Mouse (Mus musculus): Measurements from ENCODE around the gene Tnfrsf1b.

Gene Tnfrsf1b

DNA sequence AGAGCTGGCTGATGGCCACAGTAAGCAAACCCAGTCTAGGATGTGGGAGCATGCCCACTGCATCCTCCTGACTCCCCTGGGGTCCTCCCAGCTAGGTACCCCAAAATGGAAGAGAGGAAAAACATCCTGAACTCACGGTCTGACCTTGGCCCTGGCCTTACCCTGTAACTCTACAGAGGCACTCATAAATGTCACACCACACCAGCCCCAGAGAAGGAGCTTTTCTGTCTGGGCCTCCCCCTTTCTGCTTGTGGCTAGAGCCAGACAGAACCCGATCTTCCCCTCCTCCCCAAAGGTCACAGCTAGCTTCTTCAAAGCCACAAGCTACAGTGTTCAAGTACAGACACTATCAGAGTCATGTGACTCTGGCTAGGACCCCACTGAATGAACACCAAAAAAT, 25.3 kb downstream of the Tnfrsf1b start:
- DNase-seq (ENCODE audit: extremely low spot score, low read depth, low spot score): no peak

- no peak for DNase-seq (ENCODE audit: extremely low spot score, low read depth, low spot score)
Observed at GRCm38 (mm10) chr4:145220001-145220400, 26.7 kb downstream of the Tnfrsf1b start.

GRCm38 (mm10) chr4:145219240-145219985, 27.3 kb downstream of the Tnfrsf1b start:
- DNase-seq (ENCODE audit: extremely low spot score, low read depth, low spot score): no peak

- DNase-seq (ENCODE audit: extremely low spot score, low read depth, low spot score): no peak
Observed at GRCm38 (mm10) chr4:145217837-145218236, 28.8 kb downstream of the Tnfrsf1b start.

DNA sequence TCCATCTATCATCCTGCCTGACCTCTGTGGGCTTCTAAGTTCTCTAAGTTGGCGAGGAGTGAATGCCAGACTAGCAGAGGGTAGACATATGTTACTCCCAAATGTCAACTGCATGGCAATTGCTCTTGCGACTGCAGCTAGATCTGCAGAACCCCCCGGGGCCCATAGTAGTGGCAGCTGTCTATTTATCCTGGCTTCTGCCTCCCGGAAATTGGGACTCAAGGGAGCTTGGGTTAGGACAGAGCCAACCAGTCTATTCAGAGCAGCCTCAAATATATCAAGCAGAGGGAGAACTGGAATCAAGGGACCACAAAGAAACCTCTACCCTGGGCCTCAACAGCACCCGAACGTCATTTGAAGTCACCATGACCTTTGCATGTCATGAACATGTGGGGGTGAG, 29.6 kb downstream of the Tnfrsf1b start:
- no peak for DNase-seq (ENCODE audit: extremely low spot score, low read depth, low spot score)

GRCm38 (mm10) chr4:145215396-145215795, 31.3 kb downstream of the Tnfrsf1b start:
- no peak for DNase-seq (ENCODE audit: extremely low spot score, low read depth, low spot score)

DNA sequence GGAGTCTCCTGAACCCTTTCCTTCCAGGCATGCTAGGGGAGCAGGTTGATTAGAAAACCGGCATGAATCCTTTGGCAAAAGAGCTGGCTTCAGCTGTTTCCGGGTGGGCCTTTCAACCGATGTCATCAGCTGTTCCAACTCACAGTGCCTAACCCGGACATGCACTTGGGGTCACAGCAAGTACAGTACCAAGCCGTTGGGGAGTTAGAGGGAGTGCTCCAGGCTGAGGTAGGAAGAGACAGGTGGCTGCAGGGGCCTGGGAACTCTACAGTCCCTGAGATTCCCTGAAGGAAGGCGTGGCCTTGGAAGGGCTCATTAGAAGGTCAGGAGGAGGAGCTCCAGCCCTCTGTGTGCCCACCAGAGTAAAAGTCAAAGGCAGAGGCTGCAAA, 31.9 kb downstream of the Tnfrsf1b start:
- DNase-seq (ENCODE audit: extremely low spot score, low read depth, low spot score): no peak

- peak; percentile 81 for DNase-seq (ENCODE audit: extremely low spot score, low read depth, low spot score)
Observed at GRCm38 (mm10) chr4:145213999-145214785, 32.5 kb downstream of the Tnfrsf1b start.

- no peak for DNase-seq (ENCODE audit: extremely low spot score, low read depth, low spot score)
Observed at GRCm38 (mm10) chr4:145211076-145211475, 35.6 kb downstream of the Tnfrsf1b start.

DNA sequence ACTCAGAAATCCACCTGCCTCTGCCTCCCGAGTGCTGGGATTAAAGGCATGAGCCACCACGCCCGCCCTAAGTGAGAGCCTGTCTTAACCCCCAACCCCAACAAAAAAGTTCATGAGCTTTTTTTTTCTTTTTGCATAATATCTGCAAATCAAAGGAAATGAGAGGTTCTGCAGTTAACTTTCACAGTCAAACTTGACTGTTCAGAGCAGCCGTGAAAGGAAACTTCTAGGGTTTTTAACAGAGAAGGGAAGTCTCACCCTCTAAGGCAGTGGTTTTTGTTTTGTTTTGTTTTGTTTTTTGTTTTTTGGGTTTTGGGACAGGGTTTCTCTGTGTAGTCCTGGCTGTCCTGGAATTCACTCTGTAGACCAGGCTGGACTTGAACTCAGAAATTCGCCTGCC, 36.1 kb downstream of the Tnfrsf1b start:
- no peak for DNase-seq (ENCODE audit: extremely low spot score, low read depth, low spot score)

GRCm38 (mm10) chr4:145209690-145210088, 37.0 kb downstream of the Tnfrsf1b start:
- DNase-seq (ENCODE audit: extremely low spot score, low read depth, low spot score): no peak

- no peak for DNase-seq (ENCODE audit: extremely low spot score, low read depth, low spot score)
Observed at GRCm38 (mm10) chr4:145209076-145209689, 37.5 kb downstream of the Tnfrsf1b start.

DNA sequence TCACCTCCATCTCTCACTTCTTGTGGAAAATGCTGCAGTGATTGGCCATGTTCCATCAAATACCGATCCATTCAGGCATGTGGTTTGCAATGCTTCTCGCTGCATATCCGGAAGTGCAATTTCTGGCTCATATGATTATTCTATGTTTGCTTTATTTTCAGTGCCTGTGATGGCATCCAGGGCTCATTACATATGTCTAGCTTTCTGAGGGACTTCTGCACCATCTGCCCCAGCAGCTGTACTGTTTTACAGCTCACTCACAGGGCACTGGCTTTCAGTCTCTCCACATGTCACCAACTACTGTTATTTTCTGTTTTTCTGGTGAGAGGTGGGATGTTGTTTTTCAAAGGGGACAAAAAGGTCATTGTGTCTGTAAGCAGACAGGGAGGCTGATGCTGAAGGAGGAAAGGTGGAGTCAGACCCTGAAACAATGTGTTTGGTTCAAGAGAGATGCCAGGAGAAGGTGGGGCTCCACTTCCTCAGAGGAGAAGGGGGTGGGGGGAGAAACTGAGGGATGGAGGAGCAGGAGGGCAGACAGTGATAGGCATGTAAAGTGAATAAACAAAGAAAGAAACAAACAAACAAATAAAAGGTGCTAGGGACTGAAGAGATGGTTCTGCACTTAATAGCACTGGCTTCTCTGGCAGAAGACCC, 38.8 kb downstream of the Tnfrsf1b start:
- DNase-seq (ENCODE audit: extremely low spot score, low read depth, low spot score): no peak

DNA sequence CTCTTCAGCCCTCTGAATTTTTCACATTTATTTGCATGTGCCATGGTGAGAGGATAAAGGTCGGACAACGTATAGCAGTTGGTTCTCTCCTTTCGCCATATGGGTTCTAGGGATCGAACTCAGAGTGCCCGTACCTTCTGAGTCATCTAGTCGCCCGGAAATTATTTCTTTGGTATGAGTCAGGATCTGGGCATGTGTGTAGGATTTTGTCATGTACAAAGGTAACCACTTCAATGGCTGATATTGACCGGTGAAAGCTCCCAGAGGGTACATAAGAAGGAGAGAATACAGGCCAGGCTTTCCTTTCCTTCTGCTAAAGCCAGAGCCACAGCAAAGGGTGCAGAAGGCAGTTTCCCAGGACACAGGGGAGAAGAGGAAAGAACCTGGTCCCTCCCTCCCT, 41.9 kb downstream of the Tnfrsf1b start:
- no peak for DNase-seq (ENCODE audit: extremely low spot score, low read depth, low spot score)

DNA sequence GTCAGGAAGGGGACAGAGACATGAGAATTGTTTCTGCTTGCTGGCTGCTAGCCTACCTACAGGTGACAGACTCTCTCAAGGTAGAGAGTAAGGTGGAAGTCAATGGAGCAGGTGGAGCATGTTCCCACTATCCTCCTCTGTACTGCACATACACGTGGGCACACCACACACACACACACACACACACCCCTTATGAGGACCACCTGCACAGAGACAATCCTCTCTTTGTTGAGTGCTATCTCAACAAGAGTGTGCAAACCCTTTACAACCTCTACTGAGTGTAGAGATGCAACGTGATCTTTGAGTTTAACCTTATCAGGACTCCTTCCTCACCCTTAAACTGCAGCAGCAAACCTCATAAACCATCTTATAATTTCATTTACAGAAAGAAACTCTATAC, 43.4 kb downstream of the Tnfrsf1b start:
- DNase-seq (ENCODE audit: extremely low spot score, low read depth, low spot score): no peak

GRCm38 (mm10) chr4:145201424-145201823, 45.2 kb downstream of the Tnfrsf1b start:
- no peak for DNase-seq (ENCODE audit: extremely low spot score, low read depth, low spot score)

DNA sequence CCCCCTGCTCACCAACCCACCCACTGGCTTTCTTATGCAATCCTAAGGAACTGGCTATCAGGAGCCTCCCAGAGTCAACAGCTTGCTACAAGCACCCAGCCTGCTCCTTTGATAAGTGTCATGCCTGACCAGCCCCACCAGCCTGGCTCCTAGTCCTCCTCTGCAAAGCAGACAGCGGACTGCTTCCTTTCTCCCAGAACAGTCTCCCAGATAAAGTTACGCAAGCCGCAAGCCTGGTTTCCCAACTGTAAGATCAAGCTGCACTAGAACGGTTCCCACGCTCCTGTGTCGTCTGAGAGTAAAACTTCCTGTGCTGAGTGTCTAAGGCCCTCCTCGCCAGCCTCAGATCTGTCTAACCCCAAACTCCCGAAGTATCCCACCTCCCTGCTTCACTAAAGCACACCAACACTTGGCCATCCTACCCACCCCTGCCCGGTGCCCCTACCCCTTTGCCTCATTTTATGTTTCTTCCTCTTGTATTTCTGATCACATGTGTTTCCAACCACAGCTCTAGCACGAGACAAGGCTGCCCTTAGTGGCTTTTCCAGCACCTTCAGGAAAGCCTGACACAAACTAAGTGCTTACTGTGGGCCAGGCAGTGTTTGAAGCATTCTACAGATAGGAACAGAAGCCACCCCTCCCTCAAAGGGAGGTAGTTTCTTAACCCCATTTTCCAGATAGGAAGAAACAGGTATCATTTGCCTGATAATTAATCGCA, 46.5 kb downstream of the Tnfrsf1b start:
- no peak for DNase-seq (ENCODE audit: extremely low spot score, low read depth, low spot score)

DNA sequence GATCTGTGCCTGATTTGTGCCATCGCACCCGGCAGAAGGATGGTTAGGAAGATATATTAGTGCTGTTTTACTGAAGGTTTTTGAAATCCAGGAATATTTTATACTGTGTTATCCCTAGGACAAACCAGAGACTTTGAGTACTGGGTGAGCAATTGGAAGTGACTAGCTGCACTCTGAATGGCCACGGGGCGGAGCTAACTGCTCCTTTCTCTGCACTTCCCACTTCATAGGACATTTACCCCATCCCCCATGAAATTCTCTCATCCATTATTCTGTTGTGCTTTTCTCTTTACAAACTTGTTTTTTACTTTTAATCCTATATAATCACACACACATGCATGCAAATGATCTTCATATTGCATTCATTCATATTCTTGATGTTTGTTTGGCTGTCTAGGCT, 50.1 kb downstream of the Tnfrsf1b start:
- DNase-seq (ENCODE audit: extremely low spot score, low read depth, low spot score): no peak

DNA sequence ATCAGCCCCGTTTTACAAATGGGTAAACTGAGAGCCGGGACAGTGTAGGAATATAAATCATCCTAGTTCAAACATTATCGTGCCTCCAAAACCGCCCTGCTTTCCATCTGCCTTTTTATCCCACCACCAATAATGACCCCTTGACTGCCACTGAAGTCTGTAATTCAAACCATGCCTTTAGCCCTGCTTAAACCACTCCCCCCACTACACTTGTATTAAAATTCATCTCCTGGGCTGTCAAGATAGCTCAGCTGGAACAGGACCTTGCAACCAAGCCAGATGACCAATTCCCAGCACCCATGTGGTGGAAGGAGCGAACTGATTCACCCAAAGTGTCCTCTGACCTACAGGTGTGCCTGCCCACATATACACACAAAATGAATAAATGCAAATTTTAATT, 51.5 kb downstream of the Tnfrsf1b start:
- no peak for DNase-seq (ENCODE audit: extremely low spot score, low read depth, low spot score)

DNA sequence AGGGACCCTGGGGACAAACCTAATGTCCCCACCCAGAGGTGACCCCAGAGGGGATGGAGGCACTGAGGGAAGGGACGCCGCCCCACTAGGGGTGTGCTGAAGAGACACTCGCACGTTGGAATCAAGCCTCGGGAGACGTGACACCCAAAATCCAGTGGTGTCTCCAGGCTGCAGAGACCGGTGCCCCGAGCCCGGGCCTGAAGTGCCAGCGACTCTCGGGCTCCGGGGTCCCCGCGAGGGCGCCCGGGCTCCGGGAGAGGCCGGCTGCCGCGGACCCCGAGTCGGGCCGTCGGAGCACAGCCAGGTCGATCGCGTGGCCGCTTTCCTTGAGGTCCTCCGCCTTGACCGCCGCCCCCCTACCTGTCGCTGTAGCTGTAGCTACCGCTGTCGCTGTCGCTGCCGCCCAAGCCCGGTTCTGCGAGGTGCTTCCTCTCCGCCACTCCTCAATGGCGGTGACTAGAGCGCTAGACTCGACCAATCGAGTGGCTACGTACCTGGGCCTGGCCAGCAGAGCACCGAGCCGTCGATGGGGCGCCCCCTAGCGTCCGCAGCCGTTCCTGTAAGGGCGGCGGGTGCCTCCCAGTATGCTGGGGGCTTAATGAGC, 52.0 kb downstream of the Tnfrsf1b start, which contains the start of gene Vps13d:
TSS of gene Vps13d (minus strand) at position 447 of the 604 bp plus-strand sequence.
- peak; percentile 70 for DNase-seq (ENCODE audit: extremely low spot score, low read depth, low spot score)

Data from hindlimb bud, embryonic 11.5 days (tissue).